Mouse (Mus musculus) heart, embryonic 13.5 days (tissue): ENCODE data around the gene 2810408A11Rik. TPM values are rescaled to one million over a fixed set of nuclear protein-coding genes. Genes with fewer than 3 reads are reported as not detected.
"Not testable (repeated sequence)": the region's sequence is repeated elsewhere in the genome, so short reads cannot be mapped to it uniquely, and the experiment has no call there.

ENCODE experiments used
- ATAC-seq: fragments of 200-750 bp; cut with Nextera tagmentation; 2 replicates; pipeline ENCODE4 v1.8.0; 2017; ENCODE audit warnings: moderate TSS enrichment; ENCODE audit not compliant: insufficient number of reproducible peaks, low FRiP score, low TSS enrichment; ENCODE audit errors: extremely low read depth
- H3K27ac ChIP-seq: fragments of 300-500 bp; sonication (generic); replicated peaks from 2 replicates; pipeline ENCODE4 v1.5.1; 2015; ENCODE audit warnings: moderate library complexity, mild to moderate bottlenecking, inconsistent platforms
- H3K27me3 ChIP-seq: fragments of 300-500 bp; sonication (generic); replicated peaks from 2 replicates; pipeline ENCODE4 v1.6.1; 2015; ENCODE audit warnings: mild to moderate bottlenecking, inconsistent platforms
- H3K36me3 ChIP-seq: fragments of 300-500 bp; sonication (generic); 2 replicates; pipeline ENCODE4 v1.6.1; 2015; ENCODE audit warnings: mild to moderate bottlenecking, inconsistent platforms
- H3K4me1 ChIP-seq: fragments of 300-500 bp; sonication (generic); 2 replicates; pipeline ENCODE4 v1.6.1; 2015; ENCODE audit warnings: inconsistent platforms
- H3K4me2 ChIP-seq: fragments of 300-500 bp; sonication (generic); 2 replicates; pipeline ENCODE4 v1.6.1; 2015; ENCODE audit warnings: inconsistent platforms, mild to moderate bottlenecking, moderate library complexity
- H3K4me3 ChIP-seq: fragments of 300-500 bp; sonication (generic); 2 replicates; pipeline ENCODE4 v1.5.1; 2015; ENCODE audit warnings: moderate library complexity, mild to moderate bottlenecking, inconsistent platforms
- H3K9ac ChIP-seq: fragments of 300-500 bp; sonication (generic); 2 replicates; pipeline ENCODE4 v1.6.1; 2015; ENCODE audit warnings: inconsistent platforms, mild to moderate bottlenecking, moderate library complexity
- H3K9me3 ChIP-seq: fragments of 300-500 bp; sonication (generic); 2 replicates; pipeline ENCODE4 v1.6.1; 2016; ENCODE audit warnings: inconsistent platforms
- WGBS: fragments of 180-500 bp; shearing (Covaris S2); methylation state at CpG from one replicate; pipeline ENCODE4 v1.1.7; 2015; ENCODE audit warnings: mixed read lengths; 5-methylcytosine and 5-hydroxymethylcytosine counted together
- polyA plus RNA-seq: library from polyadenylated mRNA; unstranded; fragments of >200 nt; fragmentation: Nextera tagmentation; extraction: Ambion mirVana; gene quantifications from 2 replicates; pipeline ENCODE4 v1.2.1, GENCODE M21; 2015

2810408A11Rik gene
- polyA plus RNA-seq, 1 experiment from 2014 or later = 4.0 TPM

DNA sequence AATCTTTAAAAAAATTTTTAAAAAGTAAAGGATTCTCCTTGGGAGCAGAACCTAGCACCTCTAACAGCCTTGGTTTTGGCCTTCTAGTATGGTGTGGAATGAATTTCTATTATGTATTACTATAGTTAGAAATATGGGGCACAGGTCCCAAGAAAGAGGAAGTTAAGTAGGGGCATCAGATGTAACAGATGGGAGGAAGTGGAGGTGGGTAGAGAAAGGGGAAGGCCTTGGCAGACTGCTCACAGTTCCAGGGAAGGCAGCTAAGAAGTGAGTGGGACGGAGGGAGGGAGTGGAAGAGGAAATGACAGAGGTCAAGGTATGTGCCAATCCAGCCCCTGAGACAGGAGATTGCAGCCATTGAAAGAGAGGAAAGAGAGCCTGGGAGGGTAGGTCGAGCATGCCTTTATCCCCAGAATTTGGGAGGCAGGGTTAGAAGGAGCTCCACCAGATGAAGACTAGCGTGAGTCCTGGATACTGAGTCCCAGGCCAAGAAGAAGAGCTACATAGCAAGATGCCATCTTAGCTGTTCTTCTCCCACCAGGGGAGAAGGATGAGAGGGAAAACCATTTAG is 30.3 kb upstream of the 2810408A11Rik start:
- WGBS = 65% methylated on average over 3 of the region's 3 CpGs
- no peak overlapping the region for H3K27ac ChIP-seq
- no peak overlapping the region for H3K4me2 ChIP-seq
- ATAC-seq = no peak
- H3K27me3 ChIP-seq = peaks cover 11% of the 10 kb centered on the region
- no peaks in the 10 kb centered on the region for H3K9me3 ChIP-seq
- no peak overlapping the region for H3K9ac ChIP-seq
- H3K36me3 ChIP-seq = no peaks in the 10 kb centered on the region
- no peak overlapping the region for H3K4me3 ChIP-seq
- H3K4me1 ChIP-seq = peaks cover 16% of the 10 kb centered on the region

DNA sequence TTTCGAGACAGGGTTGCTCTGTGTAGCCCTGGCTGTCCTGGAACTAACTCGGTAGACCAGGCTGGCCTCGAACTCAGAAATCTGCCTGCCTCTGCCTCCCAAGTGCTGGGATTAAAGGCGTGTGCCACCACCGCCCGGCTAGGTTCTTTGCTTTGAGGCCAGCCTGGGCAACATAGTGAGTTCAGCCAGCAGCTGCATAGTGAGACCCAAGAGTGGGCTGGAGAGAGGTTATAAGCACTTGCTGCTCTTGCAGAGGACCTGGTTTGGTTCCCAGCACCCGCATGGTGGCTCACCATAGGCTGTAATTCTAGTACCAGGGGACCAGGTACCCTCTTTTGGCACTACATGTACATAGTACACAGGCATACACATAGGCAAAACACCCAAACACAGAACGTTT is 29.4 kb upstream of the 2810408A11Rik start:
- H3K4me3 ChIP-seq, H3K9me3 ChIP-seq, H3K4me1 ChIP-seq, H3K4me2 ChIP-seq, H3K9ac ChIP-seq, H3K27me3 ChIP-seq, ATAC-seq, H3K36me3 ChIP-seq, H3K27ac ChIP-seq: not testable (repeated sequence)
- 80% methylated on average over 8 of the region's 8 CpGs for WGBS

GRCm38 (mm10) chr11:69929712-69930111 is 28.9 kb upstream of the 2810408A11Rik start:
- H3K9me3 ChIP-seq = no peaks in the 10 kb centered on the region
- H3K4me2 ChIP-seq = no peak overlapping the region
- no peak overlapping the region for H3K27ac ChIP-seq
- H3K27me3 ChIP-seq = peaks cover 2% of the 10 kb centered on the region; the same call in 1 of the 2 replicates
- peaks cover 5% of the 10 kb centered on the region for H3K4me1 ChIP-seq
- H3K36me3 ChIP-seq = no peaks in the 10 kb centered on the region
- WGBS = 26% methylated on average over 4 of the region's 4 CpGs
- no peak overlapping the region for H3K9ac ChIP-seq
- ATAC-seq = no peak
- H3K4me3 ChIP-seq = no peak overlapping the region

- no peak overlapping the region for H3K4me2 ChIP-seq
- no peaks in the 10 kb centered on the region for H3K36me3 ChIP-seq
- no peak overlapping the region for H3K27ac ChIP-seq
- H3K9ac ChIP-seq = no peak overlapping the region
- no peaks in the 10 kb centered on the region for H3K27me3 ChIP-seq
- ATAC-seq = no peak
- H3K4me1 ChIP-seq = peaks cover 4% of the 10 kb centered on the region
- 88% methylated on average over 2 of the region's 2 CpGs for WGBS
- no peak overlapping the region for H3K4me3 ChIP-seq
- no peaks in the 10 kb centered on the region for H3K9me3 ChIP-seq
Observed at GRCm38 (mm10) chr11:69927501-69927900, 26.7 kb upstream of the 2810408A11Rik start.

- no peak for ATAC-seq
- H3K9me3 ChIP-seq = no peaks in the 10 kb centered on the region
- peak overlapping the region; percentile 83 for H3K4me2 ChIP-seq
- no peaks in the 10 kb centered on the region for H3K27me3 ChIP-seq
- peak overlapping the region; percentile 99; the same call in 1 of the 2 replicates for H3K27ac ChIP-seq
- peaks cover 14% of the 10 kb centered on the region for H3K36me3 ChIP-seq
- WGBS = 64% methylated on average over 3 of the region's 3 CpGs
- peaks cover 28% of the 10 kb centered on the region for H3K4me1 ChIP-seq
- H3K9ac ChIP-seq = peak overlapping the region; percentile 86; the same call in 1 of the 2 replicates
- H3K4me3 ChIP-seq = peak overlapping the region; percentile 91
Observed at GRCm38 (mm10) chr11:69922796-69923195, 22.0 kb upstream of the 2810408A11Rik start.

DNA sequence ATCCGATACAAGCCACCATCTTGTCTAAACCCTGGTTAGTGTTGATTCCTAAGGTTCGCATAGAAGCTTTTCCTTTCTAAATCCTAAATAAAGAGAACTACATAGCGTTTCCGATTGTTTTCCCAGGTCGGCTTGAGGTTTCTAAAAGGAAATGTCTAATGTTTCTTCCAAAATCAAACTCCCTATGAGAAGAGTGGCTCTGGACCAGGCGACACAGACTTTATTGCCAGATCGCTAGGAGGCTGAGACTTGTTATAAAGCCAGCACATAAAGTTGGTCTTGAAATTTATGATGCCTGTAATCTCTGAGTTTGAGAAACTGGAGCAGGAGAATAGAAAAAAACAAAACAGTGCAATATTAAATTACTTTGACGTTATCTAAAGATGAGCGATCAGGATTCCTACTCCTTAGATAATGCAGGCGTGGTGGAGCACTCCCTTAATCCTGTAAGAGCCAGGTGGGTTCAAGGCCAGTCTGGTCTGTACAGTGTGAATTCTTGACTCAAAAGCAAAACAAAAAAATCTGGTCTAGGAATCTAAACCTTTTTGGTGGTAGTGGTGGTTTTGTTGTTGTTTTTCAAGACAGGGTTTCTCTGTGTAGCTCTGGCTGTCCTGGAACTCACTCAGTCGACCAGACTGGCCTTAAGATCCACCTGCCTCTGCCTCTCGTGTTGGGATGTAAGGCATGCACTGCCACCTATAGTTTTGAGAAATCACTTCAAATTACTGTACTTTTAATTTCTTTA is 21.4 kb upstream of the 2810408A11Rik start:
- Histone ChIP-seq H3K9me3 (no peaks in the 10 kb centered on the region), H3K4me3 (peak overlapping the region; percentile 91), H3K36me3 (peaks cover 20% of the 10 kb centered on the region), H3K27me3 (no peaks in the 10 kb centered on the region), H3K4me2 (peak overlapping the region; percentile 83), H3K27ac (peak overlapping the region; percentile 99), H3K9ac (peak overlapping the region; percentile 86), H3K4me1 (peaks cover 34% of the 10 kb centered on the region)
- WGBS = 3% methylated on average over 12 of the region's 12 CpGs
- no peak for ATAC-seq

DNA sequence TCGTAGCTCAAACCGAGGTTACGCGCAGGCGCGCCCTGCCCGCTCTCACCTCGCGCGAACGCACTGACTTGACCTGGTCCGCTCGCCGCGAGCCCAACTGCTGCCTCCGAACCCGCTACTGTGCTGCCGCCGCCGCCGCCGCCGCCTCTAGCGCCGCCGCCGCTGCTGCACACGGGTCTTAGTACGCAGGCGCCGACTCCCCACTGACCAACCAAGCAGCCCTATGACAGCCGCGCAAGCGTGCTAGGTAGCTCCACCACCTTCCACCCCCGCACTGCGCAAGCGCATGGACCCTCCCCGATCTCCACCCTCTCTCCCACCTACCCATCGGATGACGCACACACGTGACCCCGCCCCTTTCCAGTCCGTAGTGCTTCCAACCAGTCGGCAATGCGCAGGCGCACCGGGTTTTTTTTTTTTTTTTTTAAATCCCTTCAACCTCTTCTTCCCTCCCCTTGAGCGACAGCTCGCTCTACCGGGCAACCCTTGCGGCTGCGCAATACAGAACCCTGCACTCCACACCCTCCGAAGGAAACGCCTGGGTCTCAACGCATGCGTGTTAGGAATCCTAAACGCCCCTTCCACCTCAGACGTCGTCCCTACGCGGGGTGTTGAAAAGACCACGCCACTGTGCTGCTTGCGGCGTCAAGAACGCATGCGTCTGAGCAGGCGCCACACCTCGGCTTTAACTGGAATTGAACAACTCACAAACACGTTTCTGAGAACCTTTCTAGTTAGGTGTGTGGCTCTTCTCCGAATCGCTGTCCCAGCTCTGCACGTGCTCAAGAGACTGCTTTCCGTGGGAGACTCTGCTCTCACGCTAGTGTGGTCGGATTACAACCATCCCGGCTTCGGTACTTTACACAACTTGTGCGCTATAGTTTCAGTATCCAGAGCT is 20.6 kb upstream of the 2810408A11Rik start, which contains the start of gene Eif5a:
TSS of gene Eif5a (minus strand) at position 845 of the 898 bp plus-strand sequence.
- Histone ChIP-seq H3K4me1 (peaks cover 42% of the 10 kb centered on the region), H3K9me3 (no peaks in the 10 kb centered on the region), H3K9ac (peak within 1 kb of the TSS; percentile 99), H3K27me3 (no peaks in the 10 kb centered on the region), H3K27ac (peak within 1 kb of the TSS; percentile 99), H3K4me3 (peak within 1 kb of the TSS; percentile 91), H3K4me2 (peak within 1 kb of the TSS; percentile 97), H3K36me3 (peaks cover 28% of the 10 kb centered on the region)
- ATAC-seq = peak; percentile 94
- WGBS = under 1% methylated on average over 78 of the region's 78 CpGs

- WGBS = under 1% methylated on average over 62 of the region's 65 CpGs
- peak overlapping the region; percentile 99 for H3K9ac ChIP-seq
- ATAC-seq = peak; percentile 17
- no peaks in the 10 kb centered on the region for H3K9me3 ChIP-seq
- peak overlapping the region; percentile 97 for H3K4me2 ChIP-seq
- no peaks in the 10 kb centered on the region for H3K27me3 ChIP-seq
- H3K27ac ChIP-seq = peak overlapping the region; percentile 99
- peak overlapping the region; percentile 91 for H3K4me3 ChIP-seq
- peaks cover 37% of the 10 kb centered on the region for H3K36me3 ChIP-seq
- H3K4me1 ChIP-seq = peaks cover 51% of the 10 kb centered on the region
Observed at GRCm38 (mm10) chr11:69920266-69921031, 19.7 kb upstream of the 2810408A11Rik start.

DNA sequence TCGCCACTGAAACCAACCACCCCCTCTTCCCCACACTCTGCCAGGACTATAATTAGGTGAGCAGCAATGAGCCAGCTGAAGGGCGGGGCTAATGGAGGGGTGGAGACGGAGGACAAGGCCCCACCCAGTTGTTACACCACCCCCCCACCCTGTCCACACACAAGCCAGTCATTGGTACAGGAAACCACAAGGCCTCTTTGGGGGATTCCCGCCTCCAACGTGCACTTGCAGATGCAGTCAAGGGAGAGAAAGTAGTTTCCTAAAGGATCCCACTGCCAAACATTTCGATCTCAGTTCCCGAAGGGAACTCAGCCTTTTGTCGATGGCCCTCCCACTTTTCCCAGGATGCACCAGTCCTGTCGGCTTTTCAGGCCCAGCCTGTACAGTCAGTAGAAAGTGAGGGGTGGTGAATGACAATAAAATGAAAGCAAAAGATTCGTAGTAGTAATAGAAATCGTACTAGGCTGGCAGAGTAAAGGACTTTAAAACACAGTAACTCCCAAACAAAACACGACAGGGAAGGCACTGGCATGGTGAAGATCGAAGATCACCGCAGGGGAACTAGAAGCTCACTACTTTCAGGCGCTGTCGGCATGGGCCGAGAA is 19.0 kb upstream of the 2810408A11Rik start:
- Histone ChIP-seq H3K4me1 (peaks cover 58% of the 10 kb centered on the region), H3K27ac (peak overlapping the region; percentile 99), H3K9me3 (no peaks in the 10 kb centered on the region), H3K4me2 (peak overlapping the region; percentile 97), H3K4me3 (peak overlapping the region; percentile 91), H3K36me3 (peaks cover 44% of the 10 kb centered on the region), H3K9ac (peak overlapping the region; percentile 99), H3K27me3 (no peaks in the 10 kb centered on the region)
- 0 out of 2 replicates have a peak, but pooled peaks have one; percentile 26 for ATAC-seq
- WGBS = under 1% methylated on average over 17 of the region's 17 CpGs

DNA sequence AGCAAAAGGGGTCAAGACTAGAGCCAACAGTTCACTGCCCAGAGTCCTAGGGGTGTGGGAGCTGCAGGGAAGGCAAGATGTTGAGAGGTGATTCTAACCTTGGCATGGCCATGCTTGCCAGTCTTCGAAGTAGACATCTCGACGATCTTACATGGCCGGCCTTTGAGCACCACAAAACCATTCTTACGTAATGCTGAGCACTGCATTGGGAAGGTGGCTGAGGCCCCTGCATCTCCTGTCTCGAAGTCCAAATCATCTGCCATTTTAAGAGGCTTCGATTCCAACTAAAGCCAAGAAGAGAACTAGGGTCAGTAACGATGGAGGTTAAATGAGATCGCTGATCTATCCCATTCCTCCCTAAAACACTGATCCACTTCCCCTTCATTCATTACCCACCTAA is 18.3 kb upstream of the 2810408A11Rik start:
- H3K4me2 ChIP-seq = peak overlapping the region; percentile 97
- peaks cover 63% of the 10 kb centered on the region for H3K4me1 ChIP-seq
- H3K27ac ChIP-seq = peak overlapping the region; percentile 99
- peak overlapping the region; percentile 99 for H3K9ac ChIP-seq
- no peaks in the 10 kb centered on the region for H3K27me3 ChIP-seq
- H3K36me3 ChIP-seq = peaks cover 45% of the 10 kb centered on the region
- peak overlapping the region; percentile 91 for H3K4me3 ChIP-seq
- ATAC-seq = no peak
- no peaks in the 10 kb centered on the region for H3K9me3 ChIP-seq
- 68% methylated on average over 9 of the region's 9 CpGs for WGBS
